Mouse (Mus musculus): ENCODE results near the gene Ltb4r2.

The Ltb4r2 gene

DNA sequence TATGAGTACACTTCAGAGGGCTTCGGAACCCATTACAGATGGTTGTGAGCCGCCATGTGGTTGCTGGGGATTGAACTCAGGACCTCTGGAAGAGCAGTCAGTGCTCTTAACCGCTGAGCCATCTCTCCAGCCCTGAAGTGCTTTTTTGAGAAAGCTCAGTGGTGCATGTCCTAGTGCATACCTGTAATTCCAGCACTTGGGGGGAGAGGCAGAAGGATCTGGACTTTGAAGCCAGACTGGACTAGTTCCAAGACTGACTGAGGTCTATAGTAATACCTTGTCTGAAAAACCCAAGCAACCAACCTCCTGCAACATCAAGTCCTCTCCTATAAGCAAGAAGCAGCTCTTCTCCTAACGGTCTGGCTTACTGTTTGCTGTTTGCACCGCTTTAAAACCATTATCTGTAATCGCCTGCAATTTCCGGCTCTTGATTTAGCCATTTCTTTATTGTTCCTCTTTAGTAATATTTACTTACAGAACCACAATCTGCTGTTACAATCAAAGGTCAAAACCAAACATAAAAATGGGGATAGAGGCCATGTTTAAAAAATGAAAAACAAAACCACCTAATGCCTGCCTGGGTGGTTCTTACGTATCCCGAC, 24.0 kb upstream of the Ltb4r2 start:
- no peak for DNase-seq (ENCODE audit: low read depth, low spot score)

DNA sequence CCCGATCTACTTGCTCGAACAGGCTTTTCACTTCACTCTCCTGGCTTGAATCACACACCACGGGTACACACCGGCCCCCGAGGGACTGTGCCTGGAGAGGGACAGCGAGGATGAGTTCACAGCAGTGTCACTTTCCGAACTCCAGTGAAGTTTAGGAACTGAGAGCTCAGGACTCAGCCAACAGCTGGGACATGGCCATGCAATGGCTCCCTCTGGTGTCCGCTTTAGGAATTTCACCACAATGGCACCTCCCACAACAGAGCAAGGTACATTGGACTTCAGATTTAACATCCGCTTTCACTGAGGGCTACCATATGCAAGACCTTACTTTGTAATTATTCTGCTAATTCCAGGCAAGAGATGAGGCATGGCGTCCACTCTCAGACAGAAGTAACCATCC, 17.5 kb upstream of the Ltb4r2 start:
- peak; percentile 85 for DNase-seq (ENCODE audit: low read depth, low spot score)

DNA sequence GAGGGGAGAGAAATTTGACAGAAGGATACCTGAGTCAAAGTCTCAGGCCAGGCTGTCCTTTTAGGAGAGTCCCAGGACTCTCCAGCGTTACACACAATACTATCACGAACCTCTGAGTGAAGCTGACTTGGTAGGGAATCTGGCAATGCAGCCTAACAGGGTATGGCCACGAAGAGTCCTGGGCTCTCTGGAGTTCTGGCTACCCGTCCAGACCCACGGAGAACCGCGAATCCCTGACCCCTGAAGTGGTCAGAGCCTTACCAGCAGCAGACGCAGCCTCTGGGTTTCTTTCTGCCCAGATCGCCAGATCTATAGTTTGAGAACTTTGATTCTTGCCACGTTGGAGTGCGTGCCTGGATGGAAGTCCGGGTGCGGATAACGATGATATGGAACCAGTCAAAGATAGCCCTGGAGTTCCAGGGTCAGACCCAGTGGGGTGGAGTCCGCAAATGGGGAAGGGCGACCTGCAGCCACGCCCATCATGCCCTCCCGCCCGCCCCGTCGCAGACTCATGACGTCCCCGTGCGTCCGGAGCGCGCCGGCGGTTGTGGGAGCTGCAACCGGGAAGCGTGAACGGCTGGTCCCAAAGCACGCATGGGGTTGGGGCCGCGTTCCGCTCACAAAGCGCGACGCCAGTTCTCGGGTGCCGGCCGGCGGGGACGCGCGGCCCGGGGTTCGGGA, 15.9 kb upstream of the Ltb4r2 start, which contains the start of the genes Dhrs1 and Nop9:
TSS of gene Dhrs1 (minus strand) at position 511 of the 681 bp plus-strand sequence.
TSS of gene Nop9 (plus strand) at position 514 of the 681 bp plus-strand sequence.
- DNase-seq (ENCODE audit: low read depth, low spot score): peak; percentile 71

DNA sequence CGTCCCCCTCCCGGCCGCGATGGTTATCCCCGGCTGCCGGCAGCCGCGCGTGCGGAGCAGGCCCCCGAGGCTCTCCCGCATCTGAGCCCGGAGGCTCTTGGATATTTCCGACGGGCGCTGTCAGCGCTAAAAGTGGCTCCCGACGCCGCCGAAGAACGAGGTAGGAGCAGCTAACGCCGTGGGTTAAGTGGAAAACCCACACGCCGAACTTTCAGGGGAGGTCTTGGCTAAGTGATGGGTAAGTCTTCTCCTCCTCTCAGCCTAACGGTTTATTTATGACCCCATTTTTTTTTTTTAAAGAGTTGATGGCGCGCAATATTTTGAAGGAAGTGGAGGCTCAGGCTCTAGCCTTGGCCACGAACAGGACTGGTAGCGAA, 15.4 kb upstream of the Ltb4r2 start:
- no peak for DNase-seq (ENCODE audit: low read depth, low spot score)

DNA sequence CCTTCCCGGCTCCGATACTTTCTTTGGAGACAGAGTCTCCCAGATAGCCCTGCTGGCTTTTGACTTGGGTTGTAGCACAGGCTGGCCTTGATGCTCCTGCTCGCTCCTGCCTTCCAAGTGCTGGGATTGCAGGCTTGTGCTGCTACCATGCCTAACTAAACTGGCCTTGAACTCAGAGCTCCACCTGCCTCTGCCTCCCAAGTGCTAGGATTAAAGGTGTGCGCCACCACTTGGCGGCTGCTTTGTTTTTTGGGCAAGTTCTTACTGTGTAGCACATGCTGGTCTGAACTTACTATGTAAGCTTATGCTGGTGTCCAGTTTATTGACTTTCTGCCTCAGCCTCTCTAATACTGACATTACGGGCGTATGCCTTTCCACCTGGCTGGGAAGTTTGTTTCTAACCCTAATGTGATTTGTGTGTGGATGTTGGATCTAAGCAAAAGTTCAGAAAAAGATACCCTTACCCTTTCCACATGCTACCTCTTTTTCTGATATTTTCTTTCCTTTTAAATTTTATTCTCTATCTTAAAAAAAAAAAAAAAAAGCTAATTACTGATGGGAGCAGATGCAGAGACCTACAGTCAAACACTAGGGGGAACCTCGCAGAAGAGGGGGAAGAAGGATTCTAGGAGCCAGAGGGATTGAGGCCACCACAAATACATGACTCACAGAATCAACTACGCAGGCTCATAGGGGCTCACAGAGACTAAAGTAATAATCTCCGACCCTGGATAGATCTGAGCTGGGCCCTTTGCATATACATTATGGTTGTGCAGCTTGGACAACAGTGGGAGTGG, 14.0 kb upstream of the Ltb4r2 start:
- no peak for DNase-seq (ENCODE audit: low read depth, low spot score)

DNA sequence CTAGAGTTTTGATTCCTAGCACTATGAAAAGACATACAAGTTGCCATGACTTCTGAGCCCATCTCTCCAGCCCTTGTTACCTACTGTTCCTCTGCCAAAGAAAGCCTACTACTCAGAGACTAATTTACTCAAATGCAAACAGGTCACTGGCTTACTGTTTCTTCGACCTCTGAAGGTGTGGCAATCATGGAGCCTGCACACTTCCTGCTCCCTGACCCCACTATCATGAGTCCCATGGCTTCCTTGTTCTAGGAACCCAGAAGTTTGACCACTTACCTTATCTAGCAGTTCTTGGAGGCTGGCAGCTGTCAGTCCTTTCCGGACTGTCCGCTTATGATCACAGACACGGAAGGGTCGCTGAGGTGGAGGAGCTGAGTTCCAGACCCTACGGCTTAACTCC, 3.7 kb upstream of the Ltb4r2 start:
- no peak for DNase-seq (ENCODE audit: low read depth, low spot score)

DNA sequence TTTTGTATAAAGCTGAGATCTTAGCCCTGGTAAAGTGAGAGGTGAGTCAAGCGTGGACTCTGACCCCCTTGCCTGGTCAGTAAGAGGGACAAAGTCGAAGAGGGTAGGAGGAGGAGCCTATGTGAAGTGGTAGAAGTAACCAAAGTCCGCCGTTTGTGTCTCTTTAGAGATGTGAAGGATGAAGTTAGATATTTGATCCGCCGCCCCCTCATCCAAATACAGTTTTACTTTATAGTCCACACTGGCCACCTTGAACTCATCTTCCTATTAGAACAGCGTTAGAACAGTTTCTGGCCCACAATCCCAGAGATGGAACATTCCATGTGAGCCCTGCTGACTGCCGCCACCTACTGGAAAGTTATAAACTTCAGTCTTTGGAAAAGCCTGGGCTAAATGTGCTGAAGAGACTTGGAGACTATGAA, 2.9 kb upstream of the Ltb4r2 start, which contains the start of gene Cideb:
TSS of gene Cideb (minus strand) at position 96 of the 422 bp plus-strand sequence.
- peak; percentile 76 for DNase-seq (ENCODE audit: low read depth, low spot score)

DNA sequence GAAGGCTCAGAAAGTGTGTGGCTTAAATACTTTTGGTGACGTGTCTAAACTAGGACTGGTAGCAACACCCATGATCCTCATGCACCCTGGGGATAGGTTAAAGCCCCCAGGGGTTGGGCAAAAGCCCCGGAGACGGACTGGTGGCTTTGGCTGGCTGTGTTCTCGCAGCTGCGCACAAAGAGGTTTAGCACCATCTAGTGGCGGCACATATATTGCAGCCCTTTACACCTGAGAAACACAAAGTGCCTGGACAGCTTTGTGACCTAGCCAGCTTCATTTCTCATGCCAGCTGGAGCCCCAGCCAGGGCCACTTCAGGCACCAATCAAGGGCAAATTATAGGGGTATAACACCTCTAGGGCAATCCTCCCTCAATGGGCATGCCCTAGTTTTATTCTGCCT, 1.1 kb upstream of the Ltb4r2 start:
- peak; percentile 85 for DNase-seq (ENCODE audit: low read depth, low spot score)

DNA sequence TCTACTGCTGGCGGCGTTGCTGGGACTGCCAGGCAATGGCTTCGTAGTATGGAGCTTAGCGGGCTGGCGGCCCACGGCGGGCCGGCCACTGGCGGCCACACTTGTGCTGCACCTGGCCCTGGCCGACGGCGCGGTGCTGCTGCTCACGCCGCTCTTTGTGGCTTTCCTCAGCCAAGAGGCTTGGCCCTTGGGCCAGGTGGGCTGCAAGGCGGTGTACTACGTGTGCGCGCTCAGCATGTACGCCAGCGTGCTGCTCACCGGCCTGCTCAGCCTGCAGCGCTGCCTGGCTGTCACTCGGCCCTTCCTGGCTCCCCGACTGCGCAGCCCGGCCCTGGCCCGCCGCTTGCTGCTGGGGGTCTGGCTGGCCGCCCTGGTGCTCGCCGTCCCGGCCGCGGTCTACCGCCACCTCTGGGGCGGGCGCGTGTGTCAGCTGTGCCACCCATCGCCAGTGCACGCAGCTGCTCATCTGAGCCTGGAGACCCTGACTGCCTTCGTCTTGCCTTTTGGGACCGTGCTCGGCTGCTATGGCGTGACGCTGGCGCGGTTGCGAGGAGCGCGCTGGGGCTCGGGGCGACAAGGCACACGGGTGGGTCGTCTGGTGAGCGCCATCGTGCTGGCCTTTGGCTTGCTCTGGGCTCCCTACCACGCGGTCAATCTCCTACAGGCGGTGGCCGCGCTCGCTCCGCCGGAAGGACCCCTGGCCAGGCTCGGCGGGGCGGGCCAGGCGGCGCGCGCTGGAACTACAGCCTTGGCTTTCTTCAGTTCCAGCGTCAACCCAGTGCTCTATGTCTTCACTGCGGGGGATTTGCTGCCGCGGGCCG, 983 bp downstream of the Ltb4r2 start:
- DNase-seq (ENCODE audit: low read depth, low spot score): no peak

DNA sequence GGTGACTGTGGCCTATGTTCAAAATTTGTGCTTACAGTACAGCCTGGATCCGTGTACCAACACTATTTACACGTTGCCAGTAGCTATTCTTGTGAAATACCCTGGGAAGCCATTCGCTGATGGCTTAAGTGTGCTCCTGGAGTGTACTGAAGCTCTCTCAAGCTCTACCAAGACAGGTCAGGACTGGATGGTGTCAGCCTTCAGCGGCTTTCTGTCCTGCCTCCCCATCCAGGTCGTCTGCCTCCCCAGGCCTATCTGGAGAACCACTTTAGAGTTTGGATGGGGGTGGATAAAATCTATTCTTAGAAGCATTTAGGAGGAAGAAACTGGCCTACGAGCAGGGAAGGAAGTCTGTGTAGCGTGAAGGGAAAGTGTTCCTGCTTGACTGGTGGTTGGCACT, 1.9 kb downstream of the Ltb4r2 start:
- DNase-seq (ENCODE audit: low read depth, low spot score): no peak

DNA sequence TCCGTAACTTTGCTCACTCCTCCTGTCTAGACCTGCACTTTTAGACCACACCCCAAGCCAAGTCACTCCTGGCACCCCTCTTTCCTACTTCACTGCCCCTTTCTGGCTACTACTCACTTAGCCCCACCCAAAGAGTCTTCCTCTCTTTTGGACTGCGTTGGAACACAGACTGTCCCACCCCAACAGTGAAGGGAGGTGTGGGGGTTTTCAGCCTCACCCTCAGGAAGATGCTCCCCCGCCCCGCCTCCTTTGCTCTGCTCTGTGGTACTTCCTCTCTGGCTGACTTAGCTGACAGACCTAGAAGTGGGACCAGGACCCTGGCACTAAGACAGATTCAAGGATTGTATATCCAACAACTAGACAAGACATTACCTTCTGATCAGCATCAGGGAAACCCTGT, 4.5 kb downstream of the Ltb4r2 start, which contains the start of gene Ltb4r1:
TSS of gene Ltb4r1 (plus strand) at position 267 of the 400 bp plus-strand sequence.
- no peak for DNase-seq (ENCODE audit: low read depth, low spot score)

DNA sequence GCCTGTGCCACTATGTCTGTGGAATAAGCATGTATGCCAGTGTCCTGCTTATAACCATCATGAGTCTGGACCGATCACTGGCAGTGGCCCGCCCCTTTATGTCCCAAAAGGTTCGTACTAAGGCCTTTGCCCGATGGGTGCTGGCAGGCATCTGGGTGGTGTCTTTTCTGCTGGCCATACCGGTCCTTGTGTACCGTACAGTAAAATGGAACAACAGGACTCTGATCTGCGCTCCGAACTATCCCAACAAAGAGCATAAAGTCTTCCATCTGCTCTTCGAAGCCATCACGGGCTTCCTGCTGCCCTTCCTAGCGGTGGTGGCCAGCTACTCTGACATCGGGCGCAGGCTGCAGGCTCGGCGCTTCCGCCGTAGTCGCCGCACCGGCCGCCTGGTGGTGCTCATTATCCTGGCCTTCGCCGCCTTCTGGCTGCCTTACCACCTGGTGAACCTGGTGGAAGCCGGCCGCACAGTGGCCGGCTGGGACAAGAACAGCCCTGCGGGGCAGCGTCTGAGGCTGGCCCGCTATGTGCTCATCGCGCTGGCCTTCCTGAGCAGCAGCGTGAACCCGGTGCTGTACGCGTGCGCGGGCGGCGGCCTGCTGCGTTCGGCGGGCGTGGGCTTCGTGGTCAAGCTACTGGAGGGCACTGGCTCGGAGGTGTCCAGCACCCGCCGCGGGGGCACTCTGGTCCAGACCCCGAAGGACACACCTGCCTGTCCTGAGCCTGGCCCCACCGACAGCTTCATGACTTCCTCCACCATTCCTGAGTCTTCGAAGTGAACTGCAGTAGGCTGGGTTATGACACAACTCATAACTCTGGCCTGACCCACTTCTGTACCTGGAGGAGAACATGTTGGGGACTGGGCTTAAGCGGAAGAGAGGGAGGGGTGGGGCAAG, 6.5 kb downstream of the Ltb4r2 start:
- no peak for DNase-seq (ENCODE audit: low read depth, low spot score)

DNA sequence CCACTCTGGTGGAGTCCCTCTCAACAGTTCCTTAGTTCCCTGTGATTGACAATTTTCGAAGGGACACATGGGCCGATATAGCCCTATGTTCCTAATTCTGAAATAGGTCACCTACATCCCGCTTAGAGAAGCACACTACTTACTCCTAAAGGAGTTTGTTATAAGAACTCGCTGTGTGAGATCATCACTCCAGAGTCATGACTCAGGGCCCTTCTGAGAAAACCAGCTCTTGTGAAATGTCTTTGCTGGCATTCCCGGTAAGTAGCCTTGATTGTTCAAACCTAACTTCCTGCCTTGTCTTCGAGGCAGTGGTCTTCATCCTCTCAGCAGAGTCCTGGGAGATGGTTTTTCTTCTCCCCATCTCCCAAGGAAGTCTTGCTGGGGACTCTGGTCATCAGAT, 7.3 kb downstream of the Ltb4r2 start:
- DNase-seq (ENCODE audit: low read depth, low spot score): peak; percentile 61

DNA sequence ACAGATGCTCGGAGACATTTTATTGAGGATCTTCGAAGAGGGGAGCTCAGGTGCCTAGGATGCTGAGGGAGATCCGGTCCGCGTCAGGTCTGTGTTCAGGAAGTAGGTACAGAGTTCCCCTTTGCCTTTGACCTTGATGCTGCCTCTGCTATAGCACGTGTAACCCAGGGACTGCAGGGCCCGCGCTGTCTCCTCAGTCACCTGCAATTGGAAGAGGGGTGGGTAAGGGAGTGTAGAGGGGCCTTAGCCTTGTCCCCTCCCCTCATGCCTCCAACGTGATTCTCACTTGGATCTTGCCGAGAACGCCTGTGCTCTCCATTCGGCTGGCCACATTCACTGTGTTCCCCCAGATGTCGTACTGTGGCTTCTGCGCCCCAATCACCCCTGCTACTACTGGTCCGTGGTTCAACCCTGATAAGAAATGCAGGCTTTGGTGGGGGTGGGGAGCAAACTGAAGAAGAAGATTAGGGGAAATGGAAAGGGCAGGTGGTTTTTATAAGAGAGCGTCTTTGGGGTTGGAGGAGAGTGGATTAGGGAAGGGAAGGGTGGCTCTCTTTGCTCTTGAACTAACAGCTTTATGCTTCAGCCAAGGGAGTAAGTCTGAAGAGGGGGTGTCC, 8.0 kb downstream of the Ltb4r2 start:
- DNase-seq (ENCODE audit: low read depth, low spot score): no peak

DNA sequence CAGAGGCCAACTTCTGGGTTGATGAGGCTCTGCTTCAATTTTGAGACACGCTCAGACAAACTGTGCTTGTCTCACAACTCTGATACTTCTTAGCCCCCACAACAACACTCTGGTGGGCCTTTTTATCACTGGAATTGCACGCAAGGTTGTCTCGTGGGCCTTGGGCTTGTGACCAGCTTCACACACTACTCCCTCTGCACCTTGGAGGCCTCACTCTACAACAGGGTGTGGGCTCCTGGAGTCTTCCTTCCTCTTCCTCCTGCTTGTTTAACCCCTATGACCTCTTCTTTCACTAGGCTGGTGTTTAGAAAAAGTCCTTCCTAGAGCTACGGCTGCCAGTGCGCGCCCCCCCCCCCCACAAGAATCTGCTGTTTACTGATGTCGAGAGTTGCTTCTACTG, 15.5 kb downstream of the Ltb4r2 start:
- no peak for DNase-seq (ENCODE audit: low read depth, low spot score)

DNA sequence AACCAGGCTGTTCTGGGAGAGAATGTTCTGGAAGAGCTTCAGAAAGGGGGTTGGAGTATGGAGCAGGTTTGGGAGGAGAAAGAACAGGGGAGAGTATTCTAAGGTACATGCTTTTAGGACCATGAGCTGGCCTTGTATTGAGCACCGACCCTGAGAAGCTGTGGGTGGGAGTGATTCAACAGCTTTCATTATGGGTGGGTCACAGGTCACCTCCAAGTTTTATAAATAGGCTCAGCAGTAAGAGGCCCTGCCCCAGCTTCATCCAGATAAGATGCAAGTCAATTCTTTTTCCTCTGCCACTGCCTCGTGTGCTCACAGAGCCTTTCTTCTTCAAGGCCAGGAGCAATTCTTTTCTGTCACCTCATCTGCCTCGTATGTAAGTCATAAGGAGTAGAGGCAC, 15.9 kb downstream of the Ltb4r2 start:
- no peak for DNase-seq (ENCODE audit: low read depth, low spot score)

DNA sequence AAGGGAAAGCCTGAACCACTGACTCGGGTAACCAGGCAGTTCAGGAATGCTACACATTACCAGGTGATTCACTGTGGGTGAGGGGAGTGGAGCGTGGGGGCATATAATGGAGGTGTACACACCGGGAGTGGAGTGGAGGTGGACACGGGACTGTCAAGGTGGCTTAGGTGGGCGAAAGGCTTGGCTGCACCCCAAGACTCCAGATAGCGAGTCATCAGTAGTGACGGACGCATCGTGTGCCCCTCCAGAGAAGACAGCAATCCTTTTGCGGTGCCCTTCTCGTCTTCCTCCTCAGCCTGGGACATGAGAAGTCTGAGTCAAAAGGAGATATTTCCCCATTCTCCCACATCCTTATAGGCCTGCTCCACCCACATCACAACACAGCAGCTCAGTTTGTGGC, 16.6 kb downstream of the Ltb4r2 start:
- no peak for DNase-seq (ENCODE audit: low read depth, low spot score)

DNA sequence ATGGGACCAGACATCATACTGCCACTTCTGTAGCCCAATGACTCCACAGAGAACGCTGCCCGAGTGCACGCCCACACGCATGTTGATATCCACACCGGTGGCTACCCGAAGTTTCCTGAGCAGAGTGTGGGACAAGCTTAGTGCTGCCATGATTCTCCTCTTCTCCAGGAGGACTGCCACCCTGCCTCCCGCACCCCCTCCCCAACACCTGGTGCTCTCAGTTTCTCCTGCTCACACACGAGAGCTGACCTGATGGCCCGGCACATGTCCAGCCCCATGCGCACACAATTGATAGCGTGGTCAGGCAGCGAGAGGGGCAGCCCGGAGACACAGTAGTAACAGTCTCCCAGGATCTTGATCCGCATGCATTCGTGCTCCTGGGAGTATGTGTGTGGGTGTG, 17.5 kb downstream of the Ltb4r2 start:
- no peak for DNase-seq (ENCODE audit: low read depth, low spot score)

DNA sequence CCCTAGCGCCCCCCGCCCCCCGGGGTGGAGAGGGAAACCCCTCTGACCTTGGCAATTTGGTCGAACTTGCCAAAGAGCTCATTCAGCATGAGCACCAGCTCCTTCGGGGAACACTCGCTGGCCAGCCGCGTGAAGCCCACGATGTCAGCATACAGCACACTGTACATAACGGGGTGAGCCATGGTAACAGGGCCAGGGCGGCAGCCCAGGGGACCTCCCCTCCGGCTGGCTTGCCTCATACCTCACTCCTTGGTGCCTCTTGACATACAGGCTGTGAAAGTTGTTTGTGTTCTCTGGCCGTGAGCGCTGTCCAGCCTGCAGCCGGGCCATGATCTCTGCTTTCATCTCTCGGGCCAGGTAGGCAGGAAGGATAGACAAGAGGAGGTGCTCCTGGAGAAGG, 18.4 kb downstream of the Ltb4r2 start:
- no peak for DNase-seq (ENCODE audit: low read depth, low spot score)

DNA sequence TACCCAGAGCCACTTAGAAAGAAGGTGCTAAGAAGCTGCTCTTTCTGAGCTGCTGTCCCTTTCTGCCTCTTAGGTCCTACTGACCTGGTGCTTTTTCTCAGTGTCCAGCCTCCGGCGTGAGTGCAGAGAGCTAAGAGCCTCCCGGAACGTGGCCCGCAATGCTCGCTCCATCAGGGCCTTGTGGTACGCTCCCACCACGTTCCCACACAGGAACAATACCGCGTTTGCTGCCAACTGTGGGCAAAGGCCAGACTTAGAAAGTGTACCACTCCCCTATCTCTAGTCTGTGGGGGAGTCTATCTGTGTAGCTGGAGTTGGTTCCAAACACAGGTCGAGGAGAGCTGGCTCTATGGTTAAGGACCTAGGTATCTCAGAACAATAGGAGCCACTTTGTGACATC, 19.5 kb downstream of the Ltb4r2 start:
- no peak for DNase-seq (ENCODE audit: low read depth, low spot score)
